Mouse (Mus musculus) embryonic facial prominence, embryonic 12.5 days (tissue): Measurements from ENCODE around the gene Mink1. TPM values are rescaled to one million over a fixed set of nuclear protein-coding genes. Genes with fewer than 3 reads are reported as not detected.
A peak's percentile ranks its signal among the peaks of the same experiment; 100 is the strongest.

Source experiments
- ATAC-seq: fragments of 200-750 bp; cut with Nextera tagmentation; 2 replicates; pipeline ENCODE4 v1.8.0; 2017; ENCODE audit not compliant: insufficient number of reproducible peaks, insufficient read depth, low FRiP score, low TSS enrichment
- H3K27ac ChIP-seq: fragments of 300-500 bp; sonication (generic); 2 replicates; pipeline ENCODE4 v1.5.1; 2016; ENCODE audit warnings: mild to moderate bottlenecking
- H3K27me3 ChIP-seq: fragments of 300-500 bp; sonication (generic); 2 replicates; pipeline ENCODE4 v1.6.1; 2016; ENCODE audit warnings: mild to moderate bottlenecking, moderate library complexity
- H3K36me3 ChIP-seq: fragments of 300-500 bp; sonication (generic); 2 replicates; pipeline ENCODE4 v1.6.1; 2016; ENCODE audit warnings: mild to moderate bottlenecking
- H3K4me1 ChIP-seq: fragments of 300-500 bp; sonication (generic); 2 replicates; pipeline ENCODE4 v1.6.1; 2016
- H3K4me2 ChIP-seq: fragments of 300-500 bp; sonication (generic); replicated peaks from 2 replicates; pipeline ENCODE4 v1.6.1; 2016; ENCODE audit warnings: mild to moderate bottlenecking, moderate library complexity
- H3K4me3 ChIP-seq: fragments of 300-500 bp; sonication (generic); 2 replicates; pipeline ENCODE4 v1.5.1; 2016; ENCODE audit warnings: mild to moderate bottlenecking
- H3K9ac ChIP-seq: fragments of 300-500 bp; sonication (generic); 2 replicates; pipeline ENCODE4 v1.6.1; 2016; ENCODE audit warnings: mild to moderate bottlenecking, moderate library complexity
- H3K9me3 ChIP-seq: fragments of 300-500 bp; sonication (generic); 2 replicates; pipeline ENCODE4 v1.6.1; 2016; ENCODE audit warnings: mild to moderate bottlenecking, moderate library complexity
- WGBS: fragments of 180-500 bp; shearing (Covaris S2); methylation state at CpG from one replicate; pipeline ENCODE4 v1.1.7; 2016; 5-methylcytosine and 5-hydroxymethylcytosine counted together
- polyA plus RNA-seq: library from polyadenylated mRNA; unstranded; fragments of >200 nt; fragmentation: Nextera tagmentation; extraction: Ambion mirVana; gene quantifications from 2 replicates; pipeline ENCODE4 v1.2.1, GENCODE M21; 2016

Mink1 gene
- polyA plus RNA-seq, 1 experiment from 2014 or later, result 16.7 TPM

DNA sequence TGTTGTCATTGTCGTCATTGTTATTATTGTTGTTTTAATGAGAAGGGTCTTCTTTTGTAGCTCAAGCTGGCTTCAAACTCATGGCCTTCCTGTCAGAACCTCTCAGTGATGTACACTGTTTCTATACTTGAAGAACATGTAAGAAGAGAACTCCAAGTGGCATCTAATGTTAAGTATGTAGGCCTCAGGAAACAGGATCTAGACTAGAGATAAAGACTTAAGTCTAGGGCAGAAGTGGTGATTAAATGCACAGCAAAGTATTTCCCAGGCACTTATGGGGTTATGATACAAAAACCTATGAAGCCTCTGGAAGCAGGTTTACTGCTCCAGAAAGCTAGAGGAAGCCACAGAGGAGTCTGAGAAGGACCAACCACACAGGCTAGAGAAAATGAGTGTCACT lies 75.6 kb downstream of the Mink1 start:
- Histone ChIP-seq H3K36me3 (peaks cover 8% of the 10 kb centered on the region; the same call in 1 of the 2 replicates), H3K4me1 (no peaks in the 10 kb centered on the region), H3K27me3 (no peaks in the 10 kb centered on the region), H3K9me3 (no peaks in the 10 kb centered on the region), H3K27ac (no peak overlapping the region), H3K4me2 (no peak overlapping the region), H3K4me3 (no peak overlapping the region), H3K9ac (no peak overlapping the region)
- WGBS, result 82% methylated on average over 1 of the region's 1 CpGs
- ATAC-seq, result no peak

DNA sequence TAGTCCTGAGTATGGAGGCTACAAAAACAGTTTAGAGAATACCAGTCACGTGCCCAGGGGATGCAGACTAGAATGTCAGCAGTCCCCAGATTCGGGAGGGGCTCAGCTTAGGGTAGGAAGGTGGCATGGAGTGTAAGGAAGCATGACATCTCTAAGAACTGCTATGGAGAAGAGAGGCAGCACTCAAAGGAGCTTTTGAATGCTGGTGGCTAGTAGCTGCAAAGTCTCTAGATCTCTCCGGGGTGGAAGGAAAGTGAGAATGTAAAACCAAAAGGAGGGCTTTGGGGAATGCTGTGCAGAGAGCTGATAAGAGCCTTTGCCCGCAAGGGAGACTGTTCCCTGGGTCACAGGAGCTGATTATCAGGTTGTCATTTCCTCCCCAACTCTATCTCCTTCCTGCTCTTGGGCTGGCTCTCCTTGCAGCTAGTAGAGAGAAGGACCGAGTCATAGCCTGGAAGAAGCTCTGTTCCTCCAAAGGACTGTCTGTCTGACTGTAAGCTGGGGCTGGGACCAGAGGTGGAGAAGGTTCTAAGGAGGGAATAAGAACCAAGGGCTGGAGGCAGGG lies 76.1 kb downstream of the Mink1 start, which contains the start of gene Gp1ba:
Gp1ba (plus strand) TSS at position 409 of the 565 bp plus-strand sequence.
- H3K27ac ChIP-seq, result no peak within 1 kb of the TSS
- WGBS, result 49% methylated on average over 5 of the region's 5 CpGs
- no peak within 1 kb of the TSS for H3K4me2 ChIP-seq
- no peak for ATAC-seq
- H3K36me3 ChIP-seq, result peaks cover 11% of the 10 kb centered on the region; the same call in 1 of the 2 replicates
- no peaks in the 10 kb centered on the region for H3K4me1 ChIP-seq
- H3K9ac ChIP-seq, result no peak within 1 kb of the TSS
- no peaks in the 10 kb centered on the region for H3K27me3 ChIP-seq
- H3K4me3 ChIP-seq, result no peak within 1 kb of the TSS
- no peaks in the 10 kb centered on the region for H3K9me3 ChIP-seq

DNA sequence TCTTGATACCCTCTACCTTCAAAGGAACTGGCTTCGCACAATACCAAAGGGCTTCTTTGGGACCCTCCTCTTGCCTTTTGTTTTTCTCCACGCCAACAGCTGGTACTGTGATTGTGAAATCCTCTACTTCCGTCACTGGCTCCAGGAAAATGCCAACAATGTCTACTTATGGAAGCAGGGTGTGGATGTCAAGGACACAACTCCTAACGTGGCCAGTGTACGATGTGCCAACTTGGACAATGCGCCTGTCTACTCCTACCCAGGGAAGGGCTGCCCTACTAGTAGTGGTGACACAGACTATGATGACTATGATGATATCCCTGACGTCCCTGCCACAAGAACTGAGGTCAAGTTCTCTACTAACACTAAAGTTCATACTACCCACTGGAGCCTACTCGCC lies 77.3 kb downstream of the Mink1 start:
- H3K9me3 ChIP-seq, result no peaks in the 10 kb centered on the region
- H3K27me3 ChIP-seq, result no peaks in the 10 kb centered on the region
- no peak overlapping the region for H3K27ac ChIP-seq
- 83% methylated on average over 8 of the region's 8 CpGs for WGBS
- no peak overlapping the region for H3K4me3 ChIP-seq
- ATAC-seq, result no peak
- H3K4me1 ChIP-seq, result 0 out of 2 replicates have a peak, but pooled peaks cover under 1% of the 10 kb centered on the region
- no peak overlapping the region for H3K9ac ChIP-seq
- peaks cover 22% of the 10 kb centered on the region for H3K36me3 ChIP-seq
- H3K4me2 ChIP-seq, result no peak overlapping the region

DNA sequence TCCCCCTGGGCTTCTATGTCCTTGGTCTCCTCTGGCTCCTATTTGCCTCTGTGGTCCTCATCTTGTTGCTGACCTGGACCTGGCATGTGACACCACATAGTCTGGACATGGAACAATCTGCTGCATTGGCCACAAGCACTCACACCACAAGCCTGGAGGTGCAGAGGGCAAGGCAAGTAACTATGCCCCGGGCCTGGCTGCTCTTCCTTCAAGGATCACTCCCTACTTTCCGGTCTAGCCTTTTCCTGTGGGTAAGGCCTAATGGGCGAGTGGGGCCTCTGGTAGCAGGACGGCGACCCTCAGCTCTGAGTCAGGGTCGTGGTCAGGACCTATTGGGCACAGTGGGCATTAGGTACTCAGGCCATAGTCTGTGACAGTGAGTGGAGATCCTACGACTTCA lies 78.6 kb downstream of the Mink1 start:
- Histone ChIP-seq H3K27ac (no peak overlapping the region), H3K36me3 (peaks cover 30% of the 10 kb centered on the region), H3K9me3 (no peaks in the 10 kb centered on the region), H3K9ac (no peak overlapping the region), H3K27me3 (no peaks in the 10 kb centered on the region), H3K4me1 (peaks cover 12% of the 10 kb centered on the region), H3K4me2 (no peak overlapping the region), H3K4me3 (no peak overlapping the region)
- ATAC-seq, result no peak
- WGBS, result 78% methylated on average over 7 of the region's 7 CpGs

DNA sequence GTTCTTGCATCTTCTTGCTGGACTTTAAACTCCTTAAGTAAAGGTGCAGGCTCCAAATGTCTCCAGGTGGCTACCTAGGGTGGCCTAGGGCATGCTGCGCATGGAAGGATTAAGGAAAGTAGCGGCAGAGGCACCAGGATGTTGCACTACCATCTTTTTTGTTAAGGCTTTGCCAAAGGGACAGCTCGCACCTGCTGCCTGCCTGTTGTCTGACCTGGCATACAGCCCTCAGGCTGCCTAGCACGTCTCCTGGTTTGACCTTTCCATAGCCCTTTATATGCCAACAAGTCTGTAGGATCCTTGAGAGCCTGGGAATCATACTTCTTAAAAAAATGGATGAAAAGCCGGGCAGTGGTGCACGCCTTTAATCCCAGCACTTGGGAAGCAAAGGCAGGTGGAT lies 80.4 kb downstream of the Mink1 start:
- no peak overlapping the region for H3K4me3 ChIP-seq
- no peaks in the 10 kb centered on the region for H3K9me3 ChIP-seq
- H3K27me3 ChIP-seq, result no peaks in the 10 kb centered on the region
- no peak overlapping the region for H3K9ac ChIP-seq
- WGBS, result 92% methylated on average over 6 of the region's 6 CpGs
- H3K4me1 ChIP-seq, result peaks cover 12% of the 10 kb centered on the region
- no peak for ATAC-seq
- H3K27ac ChIP-seq, result no peak overlapping the region
- H3K36me3 ChIP-seq, result peaks cover 30% of the 10 kb centered on the region
- H3K4me2 ChIP-seq, result no peak overlapping the region

DNA sequence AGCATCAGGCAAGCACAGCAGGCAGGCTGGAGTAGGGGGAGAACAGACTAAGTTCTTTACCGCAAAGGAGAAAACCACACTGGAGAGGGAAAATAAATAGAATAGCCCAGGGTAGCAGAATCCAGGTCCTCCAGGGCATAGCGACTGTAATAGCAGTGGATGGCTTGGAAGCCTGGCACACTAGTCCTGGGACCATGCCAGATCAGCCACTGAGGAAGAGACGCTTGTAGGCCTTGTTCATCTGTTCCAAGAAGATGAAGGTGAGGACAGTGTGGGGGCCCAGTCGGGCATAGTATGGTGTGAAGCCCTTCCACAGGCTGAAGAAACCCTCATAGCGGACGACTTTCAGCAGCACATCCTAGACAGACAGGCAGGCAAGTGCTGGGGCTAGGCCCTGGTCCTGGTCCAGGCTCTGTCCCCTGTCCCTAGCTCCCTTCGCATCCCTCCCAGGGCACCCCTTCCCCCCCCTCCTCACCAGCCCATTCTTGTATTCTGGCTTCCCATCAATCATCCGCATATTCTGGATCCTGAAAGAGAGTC lies 82.0 kb downstream of the Mink1 start:
- Histone ChIP-seq H3K4me3 (no peak overlapping the region), H3K27ac (no peak overlapping the region), H3K4me2 (no peak overlapping the region), H3K4me1 (peaks cover 25% of the 10 kb centered on the region), H3K36me3 (peaks cover 43% of the 10 kb centered on the region), H3K27me3 (no peaks in the 10 kb centered on the region), H3K9me3 (no peaks in the 10 kb centered on the region), H3K9ac (peak overlapping the region; percentile 17; the same call in 1 of the 2 replicates)
- no peak for ATAC-seq
- WGBS, result 98% methylated on average over 8 of the region's 8 CpGs

DNA sequence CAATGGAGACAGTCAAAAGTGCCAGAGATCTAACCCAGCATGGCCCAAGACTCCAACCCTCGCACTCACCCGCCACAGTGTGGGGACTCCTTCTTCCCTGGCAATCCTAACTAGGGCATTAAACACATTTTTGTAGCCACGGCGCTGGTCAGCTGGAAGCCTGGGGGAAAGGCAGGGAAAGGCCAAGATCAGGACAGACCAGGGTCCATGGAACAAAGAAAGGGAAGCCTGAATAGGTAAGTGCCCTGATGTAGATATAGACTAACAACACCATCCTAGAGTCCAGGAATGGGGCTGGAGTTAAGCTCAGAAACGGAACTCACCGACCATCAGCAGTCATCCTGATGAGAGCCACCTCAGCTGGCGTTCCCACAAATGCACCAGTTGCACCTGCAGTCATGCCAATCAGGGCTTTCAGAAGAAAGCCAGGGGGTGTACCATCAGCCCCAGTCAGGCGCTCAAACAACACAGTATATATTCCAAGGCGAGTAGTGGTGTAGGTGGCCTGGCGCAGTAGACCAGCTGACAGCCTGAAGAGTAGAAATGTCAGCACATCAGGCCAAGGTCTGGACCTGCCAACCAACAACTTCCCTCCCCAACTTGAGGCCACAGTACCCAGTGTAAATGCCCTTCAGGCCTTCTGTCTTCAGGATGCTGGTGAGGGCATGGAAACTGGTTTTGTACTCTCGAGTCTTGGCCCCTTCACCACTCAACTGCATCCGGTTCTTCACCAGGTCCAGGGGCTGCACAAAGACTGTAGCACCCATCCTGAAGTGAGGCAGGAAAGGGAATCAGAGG lies 83.0 kb downstream of the Mink1 start:
- WGBS, result 90% methylated on average over 12 of the region's 12 CpGs
- no peaks in the 10 kb centered on the region for H3K9me3 ChIP-seq
- peak overlapping the region; percentile 85 for H3K4me2 ChIP-seq
- peaks cover 27% of the 10 kb centered on the region for H3K4me1 ChIP-seq
- H3K27me3 ChIP-seq, result no peaks in the 10 kb centered on the region
- H3K36me3 ChIP-seq, result peaks cover 52% of the 10 kb centered on the region
- peak overlapping the region; percentile 81 for H3K4me3 ChIP-seq
- peak overlapping the region; percentile 88 for H3K9ac ChIP-seq
- ATAC-seq, result no peak
- H3K27ac ChIP-seq, result peak overlapping the region; percentile 94; the same call in 1 of the 2 replicates

DNA sequence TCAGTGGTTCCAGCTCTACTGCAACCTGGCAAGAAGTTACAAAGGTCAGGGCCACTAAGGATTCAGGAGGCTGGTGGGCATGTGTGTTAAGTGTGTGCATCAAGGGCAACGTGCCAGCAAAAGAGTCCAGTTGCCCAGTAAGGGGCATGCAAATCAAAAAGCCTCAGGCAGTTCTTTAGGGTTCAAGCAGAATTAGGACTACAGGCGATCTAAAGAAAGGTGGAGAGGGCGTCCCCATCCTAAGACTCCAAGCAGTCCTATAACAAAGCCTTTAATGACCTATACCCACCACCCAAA lies 83.5 kb downstream of the Mink1 start:
- Histone ChIP-seq H3K36me3 (peaks cover 57% of the 10 kb centered on the region), H3K27me3 (no peaks in the 10 kb centered on the region), H3K4me3 (peak overlapping the region; percentile 81), H3K27ac (peak overlapping the region; percentile 94; the same call in 1 of the 2 replicates), H3K9me3 (no peaks in the 10 kb centered on the region), H3K4me1 (peaks cover 29% of the 10 kb centered on the region), H3K4me2 (peak overlapping the region; percentile 85), H3K9ac (peak overlapping the region; percentile 88)
- WGBS, result 15% methylated on average over 3 of the region's 3 CpGs
- ATAC-seq, result no peak; the same call in 1 of the 2 replicates

DNA sequence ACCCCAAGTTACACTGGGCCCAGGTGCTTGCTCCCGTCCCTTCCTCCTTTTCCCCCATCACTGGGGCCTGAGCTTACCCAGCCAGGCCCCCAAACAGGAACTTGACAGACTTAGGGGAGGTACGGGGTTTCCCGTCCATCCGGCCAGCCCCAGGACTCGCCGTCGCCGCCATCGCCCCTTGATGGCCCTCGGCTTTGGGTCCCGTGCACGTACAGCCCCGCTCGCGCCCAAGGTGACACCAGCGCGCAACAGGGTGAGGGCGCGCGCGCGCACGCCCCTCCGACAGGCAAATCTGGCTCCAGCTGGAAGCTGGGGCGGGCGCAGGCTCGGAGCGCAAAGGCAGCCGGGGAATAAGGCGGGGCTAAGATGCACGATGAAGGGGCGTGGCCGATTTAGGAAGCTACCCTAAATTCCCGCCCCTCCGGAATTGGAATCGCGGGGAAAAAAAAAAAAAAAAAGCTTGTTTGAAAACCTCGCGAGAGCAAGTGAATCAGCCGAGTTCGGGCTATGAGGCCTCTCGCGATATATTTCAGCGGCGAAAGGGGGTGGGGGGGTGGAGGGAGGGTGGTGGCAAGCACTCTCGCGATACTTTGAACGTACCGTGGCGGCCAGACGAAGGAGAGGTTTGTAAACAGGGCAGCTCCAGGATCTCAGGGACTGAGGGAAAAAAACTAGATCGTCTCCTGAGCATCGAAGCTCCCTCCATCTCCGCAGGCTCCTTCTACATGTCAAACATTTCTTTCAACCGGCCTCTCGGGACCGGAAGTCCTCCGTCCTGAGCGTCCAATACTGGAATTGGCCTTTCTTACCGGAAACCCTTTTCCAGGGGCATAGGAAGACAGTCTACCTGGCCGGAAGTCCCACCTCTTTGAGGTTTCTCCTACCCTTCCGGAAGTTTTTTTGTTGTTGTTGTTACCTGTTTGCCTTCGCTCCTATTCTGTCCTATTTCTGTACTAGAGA lies 84.3 kb downstream of the Mink1 start, which contains the start of the genes Rnf167 and Slc25a11:
Rnf167 (plus strand) TSS at position 545 of the 960 bp plus-strand sequence.
Slc25a11 (minus strand) TSS at position 789 of the 960 bp plus-strand sequence.
- peak within 1 kb of the TSS; percentile 98 for H3K4me2 ChIP-seq
- peaks cover 64% of the 10 kb centered on the region for H3K36me3 ChIP-seq
- H3K4me1 ChIP-seq, result peaks cover 31% of the 10 kb centered on the region
- H3K4me3 ChIP-seq, result peak within 1 kb of the TSS; percentile 81
- peak within 1 kb of the TSS; percentile 88 for H3K9ac ChIP-seq
- peak within 1 kb of the TSS; percentile 94 for H3K27ac ChIP-seq
- no peaks in the 10 kb centered on the region for H3K27me3 ChIP-seq
- ATAC-seq, result peak; percentile 79
- WGBS, result under 1% methylated on average over 63 of the region's 63 CpGs
- H3K9me3 ChIP-seq, result no peaks in the 10 kb centered on the region

DNA sequence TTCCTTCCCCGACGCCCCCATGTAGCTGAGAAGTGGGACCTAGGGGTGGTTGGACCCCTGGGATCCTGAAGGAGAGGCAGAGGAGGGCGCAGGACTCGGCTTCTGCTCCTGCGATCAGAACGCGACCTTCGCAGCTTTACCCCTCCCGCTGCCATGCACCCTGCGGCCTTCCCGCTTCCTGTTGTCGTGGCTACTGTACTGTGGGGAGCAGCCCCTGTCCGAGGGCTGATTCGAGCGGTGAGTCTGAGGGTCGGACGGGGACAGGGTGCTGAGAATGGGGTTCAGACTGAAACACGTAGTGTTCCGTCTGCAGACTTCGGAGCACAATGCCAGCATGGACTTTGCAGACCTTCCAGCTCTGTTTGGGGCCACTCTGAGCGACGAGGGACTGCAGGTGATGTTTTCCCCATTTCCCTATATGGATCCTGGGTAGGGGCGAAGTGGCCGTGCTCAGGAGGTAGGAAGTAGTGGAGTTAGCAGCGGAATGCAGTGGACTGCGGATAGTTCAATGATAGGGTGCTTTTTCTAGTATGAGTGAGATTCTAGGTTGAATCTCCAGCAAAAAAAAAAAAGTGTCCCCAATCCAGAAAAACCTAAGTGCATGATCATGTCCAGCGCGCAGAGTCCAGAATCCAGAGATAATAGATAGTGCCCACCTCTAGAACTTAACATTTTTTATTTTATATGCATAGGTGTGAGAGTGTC lies 85.2 kb downstream of the Mink1 start:
- H3K9ac ChIP-seq, result peak overlapping the region; percentile 84
- no peak for ATAC-seq
- H3K27me3 ChIP-seq, result no peaks in the 10 kb centered on the region
- H3K4me1 ChIP-seq, result peaks cover 40% of the 10 kb centered on the region
- 5% methylated on average over 28 of the region's 28 CpGs for WGBS
- peak overlapping the region; percentile 94 for H3K27ac ChIP-seq
- H3K9me3 ChIP-seq, result no peaks in the 10 kb centered on the region
- peak overlapping the region; percentile 98 for H3K4me2 ChIP-seq
- H3K4me3 ChIP-seq, result peak overlapping the region; percentile 81
- H3K36me3 ChIP-seq, result peaks cover 67% of the 10 kb centered on the region
